Mouse (Mus musculus) left cerebral cortex, adult 8-10 months (tissue): Measurements from ENCODE around the gene Zfyve1. TPM values are rescaled to one million over a fixed set of nuclear protein-coding genes. Genes with fewer than 3 reads are reported as not detected.

Experiments used
- DNase-seq, 2 experiments: peaks; one replicate each; pipeline ENCODE4 v3.0.0; 2022; ENCODE audit warnings: low spot score in 2 of 2
- total RNA-seq, 4 experiments: library from RNA; stranded (reverse); gene quantifications; 2 replicates each; pipeline ENCODE4 v1.2.4; 2022

Gene Zfyve1
- total RNA-seq, 4 experiments from 2014 or later, result 38.9 to 47.2 (median 42.2) TPM

DNA sequence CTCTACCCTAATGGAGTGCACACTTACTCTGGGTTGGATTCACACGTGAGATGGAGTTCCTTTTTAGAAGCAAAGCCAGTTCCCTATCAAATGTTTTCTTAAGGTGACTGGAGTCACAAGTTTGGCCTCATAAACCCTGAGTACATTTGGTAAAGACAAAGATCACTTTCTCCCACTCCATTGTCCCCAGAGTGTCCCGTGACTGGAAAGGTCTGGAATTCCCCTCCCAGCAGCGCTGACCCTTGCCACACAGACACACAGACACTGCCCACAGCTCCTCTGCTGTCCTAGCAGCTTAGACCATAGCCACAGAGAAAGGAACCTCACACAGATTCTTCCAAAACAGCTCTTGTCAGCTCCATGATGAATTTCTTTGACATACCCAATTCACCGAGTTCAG, 14.9 kb downstream of the Zfyve1 start:
- DNase-seq, result no peak

DNA sequence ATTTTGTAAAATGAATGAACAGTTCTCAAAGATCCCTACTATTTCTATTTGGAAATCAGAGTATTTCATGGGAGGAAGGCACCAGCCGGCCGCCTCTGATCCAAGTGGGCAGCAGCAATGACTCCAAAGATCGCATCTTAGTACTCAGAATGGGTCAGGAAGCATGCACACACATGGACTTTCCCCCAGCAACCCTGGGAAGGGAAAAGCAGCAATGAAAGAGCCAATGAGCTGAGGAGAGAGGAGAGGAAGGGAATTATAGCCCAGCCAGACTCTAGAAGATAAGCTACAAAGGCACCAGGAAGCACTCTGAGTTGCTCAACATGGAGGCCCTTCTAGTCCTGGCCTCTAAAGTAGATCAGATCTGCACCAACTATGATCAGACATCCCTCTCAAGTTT, 16.7 kb downstream of the Zfyve1 start:
- DNase-seq, result no peak

DNA sequence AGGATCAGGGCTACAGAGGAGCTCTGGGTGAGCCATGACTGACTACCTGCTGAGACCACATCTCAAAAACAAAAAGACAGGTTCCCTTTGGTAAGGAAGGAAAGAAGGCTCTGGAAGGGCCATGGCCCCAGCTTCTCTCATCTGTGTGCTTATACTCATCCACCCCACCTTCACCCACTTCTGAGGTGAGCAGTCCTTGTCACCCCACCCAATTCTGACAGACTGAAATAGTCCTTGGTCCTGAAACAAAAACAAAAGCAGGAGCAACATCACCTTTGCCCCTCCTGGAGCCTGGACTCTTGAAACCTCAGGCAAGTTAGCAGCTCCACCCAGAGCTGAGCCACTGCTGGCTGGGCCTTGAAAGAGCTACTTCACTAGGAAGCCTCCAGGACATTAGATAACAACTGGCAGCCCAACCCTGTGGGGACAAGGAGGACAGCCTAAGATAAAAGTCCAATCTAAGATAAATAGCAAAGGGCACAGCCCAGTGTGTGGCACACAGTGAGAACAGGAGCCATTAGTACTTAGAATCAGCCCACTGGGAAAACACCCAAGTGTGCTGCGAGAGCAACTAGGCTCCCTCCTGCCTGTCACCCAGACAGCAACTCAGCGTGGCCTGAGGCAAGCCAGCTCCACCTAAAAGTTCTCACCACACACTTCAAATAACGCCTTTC, 18.0 kb downstream of the Zfyve1 start:
- no peak for DNase-seq

GRCm38 (mm10) chr12:83578356-83578755, 18.7 kb downstream of the Zfyve1 start:
- DNase-seq, result no peak

GRCm38 (mm10) chr12:83577445-83577844, 19.6 kb downstream of the Zfyve1 start:
- no peak for DNase-seq

- DNase-seq, result no peak
Measured at GRCm38 (mm10) chr12:83572717-83573116, 24.3 kb downstream of the Zfyve1 start.

DNA sequence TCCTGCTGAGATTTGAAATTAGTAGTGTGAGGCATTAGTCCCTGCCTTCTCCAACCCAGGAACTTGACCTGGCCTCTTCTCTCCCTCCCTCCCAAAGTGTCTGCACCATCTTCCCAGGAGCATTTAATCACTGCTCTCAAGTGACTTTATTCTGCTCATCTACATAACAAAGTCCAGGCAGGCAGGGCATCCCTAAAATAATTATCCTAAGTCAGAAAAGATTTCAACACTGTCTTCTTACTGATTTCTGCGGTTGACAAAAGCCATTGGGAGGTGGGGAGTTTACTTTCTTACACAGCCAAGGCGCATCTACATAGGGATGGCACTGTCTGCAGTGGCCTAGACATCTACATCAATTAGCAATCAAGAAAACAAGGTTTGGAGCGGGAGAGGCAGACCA, 27.2 kb downstream of the Zfyve1 start:
- no peak for DNase-seq

- no peak for DNase-seq
Measured at GRCm38 (mm10) chr12:83562589-83562988, 34.4 kb downstream of the Zfyve1 start.

DNA sequence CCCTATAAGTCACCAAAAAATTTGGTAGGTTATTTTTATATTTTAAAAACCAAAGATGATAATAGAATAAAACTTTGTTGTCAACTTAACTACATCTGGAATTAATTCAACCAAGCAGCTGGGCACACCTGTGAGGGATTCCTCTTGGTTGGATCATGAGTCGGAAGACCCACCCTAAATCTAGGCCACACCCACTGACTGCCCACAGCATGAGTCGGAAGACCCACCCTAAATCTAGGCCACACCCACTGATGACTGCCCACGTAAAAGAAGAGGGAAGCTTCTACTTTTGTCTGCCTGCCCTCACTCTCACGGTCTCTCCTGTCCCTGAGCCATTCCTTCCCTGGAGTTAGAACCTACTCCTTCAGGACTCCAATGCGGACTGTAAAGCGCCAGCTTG, 36.8 kb downstream of the Zfyve1 start:
- DNase-seq, result no peak

DNA sequence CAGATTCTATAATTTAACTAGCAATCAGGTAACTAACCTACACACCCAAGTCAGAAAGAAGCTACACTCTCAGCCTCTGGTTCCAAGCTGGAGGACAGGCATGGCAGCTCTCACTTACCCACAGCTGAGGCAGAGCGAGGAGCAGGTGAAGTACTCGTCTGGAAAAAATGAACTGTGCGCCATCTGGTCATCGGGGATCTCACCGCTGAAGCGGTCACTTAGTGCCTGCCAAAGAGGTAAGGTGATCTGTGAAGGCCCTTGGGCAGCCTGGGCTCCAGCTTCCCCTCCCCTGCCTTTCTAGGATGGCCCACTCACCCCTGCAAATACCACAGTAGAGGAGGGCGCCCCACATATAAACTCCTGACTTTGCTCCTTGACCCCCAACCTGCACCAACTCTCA, 38.5 kb downstream of the Zfyve1 start:
- no peak for DNase-seq

- no peak for DNase-seq
Measured at GRCm38 (mm10) chr12:83555605-83556004, 41.4 kb downstream of the Zfyve1 start.

DNA sequence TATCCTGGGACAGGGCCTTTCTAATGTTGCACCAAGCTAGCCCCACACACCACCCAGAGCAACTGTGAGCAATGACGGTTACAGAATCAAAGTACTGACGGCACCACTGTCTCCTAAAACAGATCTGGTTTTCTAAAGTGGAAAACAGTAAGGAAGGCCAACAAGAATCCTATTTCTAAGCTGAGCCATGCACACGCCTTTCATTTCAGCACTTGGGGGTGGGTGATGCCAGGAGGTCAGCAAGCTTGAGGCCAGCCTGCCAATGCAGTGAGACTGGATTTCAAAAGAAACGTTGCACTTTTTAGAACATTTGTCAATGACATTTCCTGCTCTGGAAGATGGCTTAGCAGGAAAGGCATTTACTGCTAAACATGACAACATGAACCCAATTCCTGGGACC, 43.2 kb downstream of the Zfyve1 start:
- DNase-seq, result no peak

DNA sequence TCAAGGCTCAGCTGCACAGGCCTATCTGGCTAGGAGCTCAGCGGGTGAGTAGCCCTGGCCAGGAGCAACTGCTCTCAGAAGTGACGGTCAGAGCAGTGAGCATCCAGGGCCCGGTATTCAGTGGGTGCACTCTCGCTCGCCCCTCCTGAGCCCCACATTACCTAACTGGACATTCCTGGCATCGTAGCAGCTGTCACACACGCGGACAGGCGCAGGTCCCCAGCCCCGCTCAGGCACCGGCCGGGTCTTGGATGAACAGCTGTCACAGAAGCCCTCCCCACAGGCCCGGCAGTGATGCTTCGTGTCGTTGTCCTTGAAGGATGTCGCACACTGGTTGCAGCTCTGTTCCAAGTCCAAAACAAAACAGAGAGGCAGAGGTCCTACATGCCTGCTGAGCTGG, 45.7 kb downstream of the Zfyve1 start:
- no peak for DNase-seq

DNA sequence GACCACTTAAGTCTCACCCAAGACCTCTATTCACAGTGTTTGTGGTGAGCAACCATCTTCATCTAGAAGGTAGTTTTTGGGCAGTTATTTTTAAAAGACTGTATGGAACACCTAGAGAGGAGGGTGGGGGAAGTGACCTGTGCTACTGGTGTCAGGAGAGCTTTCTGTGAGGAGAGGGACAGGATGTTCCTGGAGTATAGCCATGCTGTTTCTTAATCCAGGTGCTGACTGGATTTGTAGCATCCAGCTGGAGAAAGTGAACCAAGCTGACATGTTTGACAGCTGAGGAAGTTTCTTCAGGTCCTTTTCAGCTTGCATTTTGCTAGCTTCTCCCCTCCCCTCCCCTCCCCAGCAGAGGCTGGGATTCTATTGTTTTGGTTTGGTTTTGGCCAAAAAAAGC, 52.2 kb downstream of the Zfyve1 start:
- no peak for DNase-seq

- DNase-seq, result no peak
Measured at GRCm38 (mm10) chr12:83543997-83544396, 53.0 kb downstream of the Zfyve1 start.

DNA sequence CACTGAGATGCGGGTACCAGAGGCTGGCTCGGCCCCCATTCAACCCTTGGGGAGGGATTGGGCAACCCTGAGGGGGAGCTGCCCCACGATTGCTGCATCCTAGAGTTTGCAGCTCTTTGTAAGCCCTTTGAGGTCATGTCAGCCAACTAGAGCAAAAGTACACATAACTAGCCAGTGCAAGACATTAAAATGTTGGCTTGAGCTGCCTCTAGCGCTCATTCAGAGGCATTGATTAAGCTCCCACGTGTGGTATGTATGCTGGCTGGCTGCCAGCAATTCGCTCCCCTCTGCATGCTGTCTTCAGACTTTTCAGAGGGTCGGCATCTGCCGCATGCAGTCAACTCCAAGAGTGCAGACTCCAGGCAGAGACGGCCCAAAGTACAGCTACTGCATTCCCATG, 61.0 kb downstream of the Zfyve1 start:
- DNase-seq, result no peak

GRCm38 (mm10) chr12:83535428-83535827, 61.6 kb downstream of the Zfyve1 start:
- no peak for DNase-seq

DNA sequence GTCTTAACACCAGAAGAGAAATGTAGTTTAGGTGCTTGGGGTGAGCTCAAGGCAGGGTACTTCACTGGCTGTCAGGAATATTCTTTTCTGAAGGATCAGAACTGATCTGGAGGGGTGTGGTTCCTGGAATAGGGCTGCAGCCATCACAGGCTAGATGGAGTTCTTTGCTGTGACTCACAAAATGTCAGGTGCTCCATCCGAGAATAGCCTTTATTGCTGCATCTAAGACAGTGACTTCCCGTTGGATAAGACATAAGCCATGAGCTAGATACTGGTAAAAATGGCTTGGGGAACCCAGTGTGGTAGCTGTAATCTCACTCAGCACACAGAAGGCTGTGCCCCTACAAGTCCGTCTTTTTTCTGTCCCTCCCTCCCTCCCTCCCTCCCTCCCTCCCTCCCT, 62.8 kb downstream of the Zfyve1 start:
- no peak for DNase-seq

DNA sequence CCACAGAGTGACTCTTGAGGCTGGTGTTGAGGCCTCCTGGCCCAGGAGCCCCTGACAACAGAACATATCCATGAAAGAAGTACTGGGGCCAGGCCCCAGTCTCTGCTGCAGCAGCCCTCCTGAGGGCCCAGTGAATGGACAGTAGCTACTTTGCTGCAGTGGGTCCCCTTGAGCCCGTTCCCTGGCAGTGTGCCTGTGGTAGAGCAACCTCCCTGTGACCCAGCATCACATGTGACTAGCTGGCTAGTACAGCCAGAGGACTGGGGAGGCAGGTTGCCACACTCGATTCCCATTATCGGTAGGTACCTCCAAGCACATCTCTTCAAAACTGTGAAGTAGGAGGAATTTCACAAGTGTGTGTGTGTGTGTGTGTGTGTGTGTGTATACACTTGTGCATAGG, 64.1 kb downstream of the Zfyve1 start:
- no peak for DNase-seq

- no peak for DNase-seq
Measured at GRCm38 (mm10) chr12:83531992-83532391, 65.0 kb downstream of the Zfyve1 start.

- no peak for DNase-seq
Measured at GRCm38 (mm10) chr12:83528665-83529064, 68.4 kb downstream of the Zfyve1 start.

DNA sequence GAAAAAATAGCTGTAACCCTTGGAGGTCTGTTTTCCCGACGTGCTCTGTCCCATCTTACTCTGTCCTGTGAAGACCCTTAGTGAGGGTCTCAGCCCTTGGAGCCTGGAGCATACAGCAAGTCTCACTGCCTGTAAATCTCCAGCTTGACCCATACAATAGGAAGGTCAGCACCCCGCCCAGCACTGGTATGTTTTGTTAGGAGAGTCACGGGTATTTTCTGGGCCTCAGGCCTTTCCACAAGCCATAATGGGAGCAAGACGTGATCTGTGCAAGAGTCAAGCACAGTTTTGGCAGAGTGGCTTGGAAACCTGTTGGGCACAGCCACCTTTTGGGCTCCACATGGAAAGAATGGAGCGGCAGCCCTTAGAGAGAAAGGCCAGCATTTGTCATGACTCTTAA, 69.2 kb downstream of the Zfyve1 start:
- DNase-seq, result no peak

- no peak for DNase-seq
Measured at GRCm38 (mm10) chr12:83525822-83526544, 71.0 kb downstream of the Zfyve1 start.
